Mouse (Mus musculus): ENCODE data around the gene Gnai3. TPM values are rescaled to one million over a fixed set of nuclear protein-coding genes. Genes with fewer than 3 reads are reported as not detected.

Gnai3 gene
- polyA plus RNA-seq, 1 experiment from 2014 or later: 177 TPM

- Histone ChIP-seq H3K4me3 (replicated peaks; ENCODE audit: low read length) (peak overlapping the region; percentile 66), H3K9me3 (replicated peaks; ENCODE audit: control insufficient read depth, low read length) (no peaks in the 10 kb centered on the region), H3K4me2 (ENCODE audit: low read depth, low read length) (peak overlapping the region; percentile 95), H3K9ac (ENCODE audit: low read length) (peak overlapping the region; percentile 85), H3K4me1 (ENCODE audit: control insufficient read depth, insufficient read depth, low read length) (peaks cover 8% of the 10 kb centered on the region), H3K36me3 (ENCODE audit: control insufficient read depth, insufficient read depth, low read length) (no peaks in the 10 kb centered on the region), H3K27me3 (ENCODE audit: control insufficient read depth, insufficient read depth, low read length) (no peaks in the 10 kb centered on the region), H3K27ac (ENCODE audit: low read length) (no peak overlapping the region)
- ATAC-seq (ENCODE audit: insufficient read depth, low FRiP score): peak; percentile 44; the same call in 1 of the 2 replicates
- 2% methylated on average over 16 of the region's 16 CpGs for WGBS
Observed at GRCm38 (mm10) chr3:108185460-108186097, 39.6 kb upstream of the Gnai3 start.

- no peaks in the 10 kb centered on the region for H3K27me3 ChIP-seq (ENCODE audit: control insufficient read depth, insufficient read depth, low read length)
- H3K9ac ChIP-seq (ENCODE audit: low read length): no peak overlapping the region
- no peak overlapping the region for H3K27ac ChIP-seq (ENCODE audit: low read length)
- no peak overlapping the region for H3K4me2 ChIP-seq (ENCODE audit: low read depth, low read length)
- peaks cover 4% of the 10 kb centered on the region for H3K4me1 ChIP-seq (ENCODE audit: control insufficient read depth, insufficient read depth, low read length)
- no peak overlapping the region for H3K4me3 ChIP-seq (replicated peaks; ENCODE audit: low read length)
- H3K9me3 ChIP-seq (replicated peaks; ENCODE audit: control insufficient read depth, low read length): no peaks in the 10 kb centered on the region
- H3K36me3 ChIP-seq (ENCODE audit: control insufficient read depth, insufficient read depth, low read length): no peaks in the 10 kb centered on the region
- WGBS: 85% methylated on average over 3 of the region's 3 CpGs
- no peak for ATAC-seq (ENCODE audit: insufficient read depth, low FRiP score)
Observed at GRCm38 (mm10) chr3:108184742-108185141, 38.8 kb upstream of the Gnai3 start.

- H3K9me3 ChIP-seq (replicated peaks; ENCODE audit: control insufficient read depth, low read length): no peaks in the 10 kb centered on the region
Observed at GRCm38 (mm10) chr3:108180514-108180913, 34.6 kb upstream of the Gnai3 start.

GRCm38 (mm10) chr3:108178756-108179715 is 33.1 kb upstream of the Gnai3 start:
- Histone ChIP-seq H3K36me3 (ENCODE audit: control insufficient read depth, insufficient read depth, low read length) (no peaks in the 10 kb centered on the region), H3K4me1 (ENCODE audit: control insufficient read depth, insufficient read depth, low read length) (peaks cover 9% of the 10 kb centered on the region; the same call in 1 of the 2 replicates), H3K27ac (ENCODE audit: low read length) (peak overlapping the region; percentile 38; the same call in 1 of the 2 replicates), H3K27me3 (ENCODE audit: control insufficient read depth, insufficient read depth, low read length) (no peaks in the 10 kb centered on the region), H3K9ac (ENCODE audit: low read length) (no peak overlapping the region), H3K4me3 (replicated peaks; ENCODE audit: low read length) (no peak overlapping the region), H3K4me2 (ENCODE audit: low read depth, low read length) (no peak overlapping the region), H3K9me3 (replicated peaks; ENCODE audit: control insufficient read depth, low read length) (no peaks in the 10 kb centered on the region)
- WGBS: 42% methylated on average over 7 of the region's 7 CpGs
- peak; percentile 84 for ATAC-seq (ENCODE audit: insufficient read depth, low FRiP score)

More at GRCm38 (mm10) chr3:108180514-108180913, 34.6 kb upstream of the Gnai3 start:
- no peak for ATAC-seq (ENCODE audit: insufficient read depth, low FRiP score)
- Histone ChIP-seq H3K9ac (ENCODE audit: low read length) (no peak overlapping the region), H3K4me1 (ENCODE audit: control insufficient read depth, insufficient read depth, low read length) (peaks cover 9% of the 10 kb centered on the region; the same call in 1 of the 2 replicates), H3K4me3 (replicated peaks; ENCODE audit: low read length) (no peak overlapping the region), H3K36me3 (ENCODE audit: control insufficient read depth, insufficient read depth, low read length) (no peaks in the 10 kb centered on the region), H3K27ac (ENCODE audit: low read length) (no peak overlapping the region), H3K4me2 (ENCODE audit: low read depth, low read length) (no peak overlapping the region), H3K27me3 (ENCODE audit: control insufficient read depth, insufficient read depth, low read length) (no peaks in the 10 kb centered on the region)
- 50% methylated on average over 2 of the region's 2 CpGs for WGBS

- Histone ChIP-seq H3K27ac (ENCODE audit: low read length) (peak overlapping the region; percentile 42; the same call in 1 of the 2 replicates), H3K27me3 (ENCODE audit: control insufficient read depth, insufficient read depth, low read length) (no peaks in the 10 kb centered on the region), H3K4me3 (replicated peaks; ENCODE audit: low read length) (no peak overlapping the region), H3K4me1 (ENCODE audit: control insufficient read depth, insufficient read depth, low read length) (peaks cover 9% of the 10 kb centered on the region; the same call in 1 of the 2 replicates), H3K36me3 (ENCODE audit: control insufficient read depth, insufficient read depth, low read length) (no peaks in the 10 kb centered on the region), H3K4me2 (ENCODE audit: low read depth, low read length) (peak overlapping the region; percentile 7; the same call in 1 of the 2 replicates), H3K9me3 (replicated peaks; ENCODE audit: control insufficient read depth, low read length) (no peaks in the 10 kb centered on the region), H3K9ac (ENCODE audit: low read length) (peak overlapping the region; percentile 31; the same call in 1 of the 2 replicates)
- peak; percentile 69 for ATAC-seq (ENCODE audit: insufficient read depth, low FRiP score)
- 32% methylated on average over 13 of the region's 14 CpGs for WGBS
Observed at GRCm38 (mm10) chr3:108174672-108175531, 29.0 kb upstream of the Gnai3 start.

- 53% methylated on average over 3 of the region's 3 CpGs for WGBS
Observed at GRCm38 (mm10) chr3:108169199-108169598, 23.3 kb upstream of the Gnai3 start.

GRCm38 (mm10) chr3:108167499-108167898 is 21.6 kb upstream of the Gnai3 start:
- no peak overlapping the region; the same call in 1 of the 2 replicates for H3K27ac ChIP-seq (ENCODE audit: low read length)
- no peak overlapping the region for H3K4me2 ChIP-seq (ENCODE audit: low read depth, low read length)
- peaks cover 16% of the 10 kb centered on the region for H3K4me1 ChIP-seq (ENCODE audit: control insufficient read depth, insufficient read depth, low read length)
- no peaks in the 10 kb centered on the region for H3K9me3 ChIP-seq (replicated peaks; ENCODE audit: control insufficient read depth, low read length)
- no peaks in the 10 kb centered on the region for H3K27me3 ChIP-seq (ENCODE audit: control insufficient read depth, insufficient read depth, low read length)
- no peaks in the 10 kb centered on the region for H3K36me3 ChIP-seq (ENCODE audit: control insufficient read depth, insufficient read depth, low read length)
- no peak overlapping the region for H3K4me3 ChIP-seq (replicated peaks; ENCODE audit: low read length)
- ATAC-seq (ENCODE audit: insufficient read depth, low FRiP score): no peak
- H3K9ac ChIP-seq (ENCODE audit: low read length): no peak overlapping the region
- WGBS: 48% methylated on average over 14 of the region's 14 CpGs

More at GRCm38 (mm10) chr3:108169199-108169598, 23.3 kb upstream of the Gnai3 start:
- Histone ChIP-seq H3K4me3 (replicated peaks; ENCODE audit: low read length) (no peak overlapping the region), H3K27ac (ENCODE audit: low read length) (no peak overlapping the region), H3K4me2 (ENCODE audit: low read depth, low read length) (no peak overlapping the region), H3K36me3 (ENCODE audit: control insufficient read depth, insufficient read depth, low read length) (no peaks in the 10 kb centered on the region), H3K4me1 (ENCODE audit: control insufficient read depth, insufficient read depth, low read length) (peaks cover 16% of the 10 kb centered on the region), H3K27me3 (ENCODE audit: control insufficient read depth, insufficient read depth, low read length) (no peaks in the 10 kb centered on the region), H3K9me3 (replicated peaks; ENCODE audit: control insufficient read depth, low read length) (no peaks in the 10 kb centered on the region), H3K9ac (ENCODE audit: low read length) (no peak overlapping the region)
- ATAC-seq (ENCODE audit: insufficient read depth, low FRiP score): no peak

GRCm38 (mm10) chr3:108166486-108167211 is 20.7 kb upstream of the Gnai3 start:
- Histone ChIP-seq H3K4me1 (ENCODE audit: control insufficient read depth, insufficient read depth, low read length) (peaks cover 16% of the 10 kb centered on the region), H3K9ac (ENCODE audit: low read length) (no peak overlapping the region; the same call in 1 of the 2 replicates), H3K4me3 (replicated peaks; ENCODE audit: low read length) (no peak overlapping the region), H3K36me3 (ENCODE audit: control insufficient read depth, insufficient read depth, low read length) (no peaks in the 10 kb centered on the region), H3K4me2 (ENCODE audit: low read depth, low read length) (no peak overlapping the region), H3K9me3 (replicated peaks; ENCODE audit: control insufficient read depth, low read length) (no peaks in the 10 kb centered on the region), H3K27ac (ENCODE audit: low read length) (peak overlapping the region; percentile 37; the same call in 1 of the 2 replicates), H3K27me3 (ENCODE audit: control insufficient read depth, insufficient read depth, low read length) (no peaks in the 10 kb centered on the region)
- WGBS: 26% methylated on average over 9 of the region's 11 CpGs
- peak; percentile 57; the same call in 1 of the 2 replicates for ATAC-seq (ENCODE audit: insufficient read depth, low FRiP score)

All from stomach, embryonic 16.5 days (tissue).